Mouse (Mus musculus) frontal cortex, postnatal 36 days (tissue): ENCODE measurements around the gene Ifi47.
"Not testable (repeated sequence)": the region's sequence is repeated elsewhere in the genome, so short reads cannot be mapped to it uniquely, and the experiment has no call there.

ENCODE experiments used
- DNase-seq, 2 experiments: peaks; one replicate each; pipeline ENCODE4 v3.0.0; 2022; ENCODE audit warnings: low spot score in 2 of 2

Gene Ifi47

GRCm38 (mm10) chr11:49076001-49076757, at the start of gene Ifi47:
TSS of gene Ifi47 (plus strand) at chr11:49076587.
- not testable (repeated sequence) for DNase-seq

DNA sequence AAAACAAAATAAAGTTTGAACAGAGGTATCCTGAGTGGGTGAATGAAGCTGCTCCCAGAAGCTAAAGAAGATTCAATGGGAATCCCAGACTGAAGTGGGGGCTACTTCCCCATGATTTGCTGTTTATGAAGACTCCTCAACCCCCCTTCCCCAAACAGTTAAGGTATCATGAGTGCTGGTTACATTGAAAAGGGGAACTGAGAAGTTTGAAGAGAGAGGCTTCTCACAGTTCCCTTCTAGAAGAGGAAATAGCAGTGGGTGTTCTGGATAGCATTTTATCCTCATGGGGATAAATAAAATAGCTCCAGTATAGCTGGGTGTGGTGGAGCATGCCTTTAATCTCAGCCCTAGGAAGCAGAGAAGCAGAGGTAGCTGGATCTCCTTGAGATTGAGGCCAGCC, 26.3 kb upstream of the Ifi47 start:
- not testable (repeated sequence) for DNase-seq

DNA sequence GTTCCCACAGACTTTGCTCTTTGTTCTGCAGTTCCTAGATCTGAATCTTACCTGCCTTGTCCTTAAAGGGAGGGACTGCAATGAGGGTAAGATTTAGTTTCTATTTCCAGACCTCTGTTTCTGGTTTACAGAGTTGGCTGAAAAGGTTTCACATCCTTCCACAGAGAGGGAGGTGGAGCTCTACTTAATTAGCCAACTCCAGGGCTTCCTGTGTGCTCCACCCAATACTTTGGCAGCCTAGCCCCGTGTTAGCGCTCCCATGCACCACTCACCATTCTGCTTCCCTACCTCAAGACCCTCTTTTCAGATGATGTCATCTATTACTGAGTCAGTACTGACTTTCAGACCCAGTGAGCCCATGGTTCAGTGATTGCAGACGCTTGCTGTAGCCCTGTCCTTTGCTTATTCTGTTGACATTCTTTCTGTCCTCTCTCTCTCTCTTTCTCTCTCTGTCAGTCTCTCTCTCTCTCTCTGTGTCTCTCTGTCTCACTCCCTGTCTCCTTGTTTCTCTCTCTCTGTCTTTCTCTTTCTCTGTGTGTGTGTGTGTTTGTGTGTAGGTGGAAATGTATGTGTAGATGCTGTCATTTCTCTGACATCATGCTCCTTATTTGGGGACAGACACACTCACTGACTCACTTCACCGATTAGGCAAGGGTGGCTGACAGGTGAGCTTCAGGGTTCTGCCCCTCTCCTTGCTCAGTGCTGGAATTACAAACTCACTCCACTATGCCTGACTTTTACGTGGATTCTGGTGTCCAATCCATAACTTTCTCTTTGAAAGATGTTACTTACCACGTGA, 25.1 kb upstream of the Ifi47 start, which contains the start of gene 9930111J21Rik2:
9930111J21Rik2 (minus strand) TSS at position 150 of the 799 bp plus-strand sequence.
- not testable (repeated sequence) for DNase-seq

DNA sequence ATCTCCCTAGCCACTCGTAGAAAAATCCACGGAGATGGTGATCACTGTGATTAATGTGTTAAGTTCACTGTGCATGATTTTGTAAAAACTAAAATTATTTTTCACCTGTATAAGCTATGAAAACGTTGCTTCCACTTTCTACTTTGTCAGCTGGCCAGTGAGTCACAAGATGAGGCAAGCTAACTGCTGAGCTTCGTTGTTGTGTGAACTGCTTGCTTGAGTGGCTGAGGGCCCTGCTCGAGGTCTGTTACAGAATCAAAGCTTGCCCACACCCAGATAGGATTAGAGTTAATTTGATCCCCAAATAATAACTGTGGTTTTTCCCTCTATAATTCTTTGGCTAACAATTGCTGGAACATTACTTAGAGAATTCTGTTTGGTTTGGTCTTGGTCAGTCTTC, 24.5 kb upstream of the Ifi47 start:
- not testable (repeated sequence) for DNase-seq

GRCm38 (mm10) chr11:49060061-49060460, 16.3 kb upstream of the Ifi47 start:
- not testable (repeated sequence) for DNase-seq

DNA sequence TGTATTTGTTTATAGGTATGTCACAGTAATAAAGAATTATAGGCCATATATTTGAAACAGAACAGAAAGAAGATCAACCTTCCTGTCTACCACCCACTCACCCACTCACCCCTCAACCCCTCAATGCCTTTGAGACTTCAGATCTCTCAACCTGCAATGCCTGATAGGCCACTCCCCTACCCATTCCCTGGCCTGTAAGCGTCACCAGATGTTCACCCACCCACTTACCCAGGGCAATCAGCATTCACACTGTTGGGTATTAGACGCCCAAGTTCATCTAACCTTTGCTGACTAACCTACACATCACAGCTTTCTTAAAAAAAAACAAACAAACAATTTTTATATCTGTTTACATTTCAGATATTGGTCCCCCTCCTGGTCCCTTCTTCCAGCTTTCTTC, 14.5 kb upstream of the Ifi47 start:
- not testable (repeated sequence) for DNase-seq

DNA sequence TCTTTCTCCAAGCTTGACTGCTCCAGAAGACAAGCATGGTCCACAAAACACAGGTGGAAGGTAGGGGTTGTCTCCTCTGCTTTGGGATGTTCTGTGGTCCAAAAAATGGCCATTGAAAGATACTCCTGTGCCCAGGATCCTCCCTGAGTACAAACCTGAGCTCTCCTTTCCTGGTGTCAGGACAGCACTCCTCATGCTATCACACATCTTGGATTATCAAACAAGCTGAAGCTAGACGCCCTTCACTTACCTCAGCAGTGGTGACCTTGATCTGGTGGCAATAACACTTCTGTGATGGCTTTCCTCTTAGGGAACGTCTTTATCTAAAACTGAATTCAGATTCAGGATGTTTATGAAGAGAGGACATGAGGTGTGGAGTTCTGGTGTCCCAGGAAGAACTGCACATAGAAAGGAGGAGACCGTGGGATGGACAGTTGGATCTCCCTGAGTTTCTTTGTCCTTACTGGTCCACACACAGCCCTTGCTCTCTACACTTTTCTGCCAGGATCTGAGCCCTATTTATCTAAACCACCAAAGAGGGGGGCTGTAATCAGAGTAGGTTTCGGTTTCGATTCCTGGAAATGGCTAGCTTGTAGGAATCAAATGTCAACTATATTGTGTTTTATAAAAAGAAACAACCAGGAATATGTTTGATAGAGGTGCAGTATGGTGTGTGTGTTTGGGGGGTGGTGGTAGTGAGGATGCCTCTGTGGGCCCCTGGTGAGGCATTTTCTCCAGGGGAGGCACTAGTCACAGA, 12.5 kb upstream of the Ifi47 start, which contains the start of gene Tgtp2:
Tgtp2 (minus strand) TSS at position 494 of the 757 bp plus-strand sequence.
- DNase-seq, result not testable (repeated sequence)

GRCm38 (mm10) chr11:49068358-49068757, 8.0 kb upstream of the Ifi47 start:
- no peak for DNase-seq

GRCm38 (mm10) chr11:49077012-49077411, 625 bp downstream of the Ifi47 start:
- DNase-seq, result no peak

DNA sequence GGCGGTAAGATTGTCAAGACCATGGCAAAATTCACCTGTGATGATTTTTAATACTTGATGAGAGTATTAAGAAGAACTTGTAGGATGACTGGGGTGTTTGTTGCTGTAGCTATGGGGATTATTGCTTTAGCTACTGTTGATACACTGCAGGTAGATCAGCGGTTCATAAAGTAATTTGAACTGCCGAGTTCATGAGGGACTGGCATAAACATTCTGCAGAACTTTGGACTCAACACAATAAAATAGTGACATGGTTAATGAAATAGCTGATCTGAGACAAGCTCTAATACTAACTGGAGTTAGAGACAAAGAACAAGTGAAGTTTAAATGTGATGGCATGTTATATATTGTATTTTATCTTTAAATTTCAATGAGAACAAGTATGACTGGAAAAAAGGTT, 2.3 kb downstream of the Ifi47 start:
- DNase-seq, result no peak

DNA sequence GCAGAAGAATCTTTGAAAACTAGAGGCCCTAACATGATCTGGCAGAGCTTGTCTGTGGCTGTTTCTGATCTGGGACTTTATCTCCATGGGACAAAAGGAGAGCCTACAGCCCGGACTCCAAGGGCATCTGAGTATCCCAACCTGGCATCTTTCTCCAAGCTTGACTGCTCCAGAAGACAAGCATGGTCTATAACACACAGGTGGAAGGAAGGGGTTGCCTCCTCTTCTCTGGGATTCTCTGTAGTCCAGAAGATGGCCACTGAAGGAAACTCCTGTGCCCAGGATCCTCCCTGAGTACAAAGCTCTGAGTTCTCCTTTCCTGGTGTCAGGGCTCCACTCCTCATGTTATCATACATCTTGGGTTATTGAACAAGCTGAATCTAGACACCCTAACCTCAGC, 4.2 kb downstream of the Ifi47 start:
- DNase-seq, result no peak

DNA sequence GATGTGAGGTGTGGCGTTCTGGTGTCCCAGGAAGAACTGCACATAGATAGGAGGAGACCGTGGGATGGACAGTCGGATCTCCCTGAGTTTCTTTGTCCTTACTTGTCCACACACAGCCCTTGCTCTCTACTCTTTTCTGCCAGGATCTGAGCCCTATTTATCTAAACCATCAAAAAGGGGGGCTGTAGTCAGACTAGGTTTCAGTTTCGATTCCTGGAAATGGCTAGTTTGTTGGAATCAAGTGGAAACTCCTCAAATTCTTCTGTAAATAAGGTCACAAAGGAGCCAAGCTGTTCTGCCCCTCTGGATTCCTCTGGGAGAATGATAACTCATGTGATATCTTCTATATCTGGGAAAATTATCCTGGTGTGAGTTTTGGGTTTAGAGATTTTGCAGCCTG, 5.0 kb downstream of the Ifi47 start:
- no peak for DNase-seq

GRCm38 (mm10) chr11:49081886-49082285, 5.5 kb downstream of the Ifi47 start:
- DNase-seq, result no peak

DNA sequence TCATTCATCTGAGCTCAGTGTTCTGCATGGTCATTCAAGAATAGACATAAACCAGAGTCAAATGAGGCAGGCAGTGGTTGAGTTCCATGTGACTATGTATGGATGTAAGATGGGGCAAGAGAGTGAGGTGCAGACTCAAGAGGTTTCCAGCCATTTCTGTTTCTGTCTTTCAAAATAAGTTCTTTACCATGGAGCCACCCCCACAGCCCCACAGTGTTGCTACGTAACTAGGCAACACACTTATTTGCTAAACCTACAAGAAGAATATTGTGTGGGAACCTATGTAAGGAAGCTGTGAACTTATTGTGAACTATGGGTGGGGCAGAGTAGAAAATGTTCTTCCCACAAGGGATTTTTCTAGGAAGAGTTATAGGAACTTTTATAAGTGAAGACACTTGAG, 6.8 kb downstream of the Ifi47 start:
- peak in 1 of 2 experiments; percentile 28 for DNase-seq

DNA sequence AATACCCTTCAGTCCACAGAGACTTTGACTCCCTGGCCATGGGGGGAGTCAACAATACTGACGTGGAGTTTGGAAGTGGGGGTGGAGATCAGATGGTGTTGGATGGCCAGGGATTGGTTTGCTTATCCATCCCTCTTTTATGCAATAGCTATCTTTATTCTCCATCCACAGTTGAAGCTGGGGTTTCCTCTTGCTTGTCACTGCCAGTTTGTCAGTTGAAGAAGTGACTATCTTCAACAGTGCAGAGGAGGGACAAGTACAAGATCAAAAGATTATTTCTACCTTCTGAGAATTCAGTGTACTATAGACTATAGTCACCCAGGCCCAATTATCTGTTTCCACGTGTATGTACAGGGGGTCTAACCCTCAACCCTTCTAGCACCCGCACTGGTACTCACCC, 7.4 kb downstream of the Ifi47 start:
- DNase-seq, result no peak

- DNase-seq, result no peak
These were observed 8.0 kb downstream of the Ifi47 start for GRCm38 (mm10) chr11:49084385-49084784.

DNA sequence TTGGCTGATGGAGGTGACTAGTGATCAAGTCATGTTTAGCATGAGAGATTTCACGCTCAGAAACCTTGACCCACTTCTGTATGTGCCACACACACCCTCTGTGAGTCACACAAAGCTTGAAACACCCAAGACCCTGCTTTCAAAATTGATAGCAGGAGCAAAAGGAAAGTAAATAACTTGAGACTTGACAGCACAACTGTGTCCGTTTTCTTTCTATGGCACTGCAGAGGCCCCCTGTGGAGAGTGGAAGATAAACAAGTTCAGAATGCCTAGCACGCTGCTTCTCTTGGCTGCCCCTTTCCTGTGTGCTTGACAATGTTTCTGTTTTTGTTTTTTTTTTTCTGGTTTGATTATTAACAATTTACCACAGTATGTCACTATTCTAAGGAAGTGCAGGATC, 8.5 kb downstream of the Ifi47 start:
- no peak for DNase-seq

GRCm38 (mm10) chr11:49086858-49087361, 10.5 kb downstream of the Ifi47 start:
- DNase-seq, result no peak

- DNase-seq, result no peak
These were observed 11.6 kb downstream of the Ifi47 start for GRCm38 (mm10) chr11:49087830-49088616.

DNA sequence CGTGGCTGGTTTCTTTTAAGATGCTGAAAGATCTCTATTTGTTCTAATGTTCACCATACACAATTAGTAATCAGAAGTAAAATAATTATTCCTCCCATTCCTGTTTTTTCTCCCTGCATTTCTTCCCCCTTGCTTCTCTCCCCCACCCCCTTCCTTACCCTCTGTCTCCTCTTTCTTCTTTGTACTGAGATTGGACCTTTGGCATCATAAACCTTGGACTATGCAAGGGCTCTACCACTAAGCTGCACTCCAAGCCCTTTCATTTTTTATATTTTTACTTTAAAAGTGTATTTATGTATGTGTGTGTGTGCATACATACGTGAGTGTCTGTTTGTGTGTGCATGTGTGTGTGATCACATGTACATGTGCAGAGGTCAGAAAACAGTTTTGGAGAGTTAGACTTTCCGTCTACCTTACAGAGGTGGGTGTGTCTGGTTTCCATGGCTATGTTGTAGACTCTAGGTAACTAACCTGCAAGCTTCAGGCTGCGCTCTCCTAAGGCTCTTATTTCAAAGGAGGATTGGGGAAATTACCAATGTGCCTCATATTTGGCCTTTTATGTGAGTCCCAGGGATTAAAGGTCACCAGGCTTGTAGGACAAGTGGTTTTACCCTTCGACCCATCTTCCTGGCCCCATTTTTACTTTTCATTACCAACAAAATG, 12.7 kb downstream of the Ifi47 start:
- DNase-seq, result no peak
